Mouse (Mus musculus) spleen, postnatal 36 days (tissue): Measurements from ENCODE around the gene Pabpc5.

Experiments used
- DNase-seq, 2 experiments: peaks; one replicate each; pipeline ENCODE4 v3.0.0; 2022; ENCODE audit warnings: low spot score in 2 of 2, mixed read lengths in 1 of 2

Gene Pabpc5

GRCm38 (mm10) chrX:119927081-119927571 lies at the start of gene Pabpc5:
Gene Pabpc5 (plus strand): TSS chrX:119927196.
- DNase-seq = no peak

- DNase-seq = no peak
Observed at GRCm38 (mm10) chrX:119886957-119887593, 39.9 kb upstream of the Pabpc5 start.

- no peak for DNase-seq
Observed at GRCm38 (mm10) chrX:119888326-119888920, 38.6 kb upstream of the Pabpc5 start.

GRCm38 (mm10) chrX:119927852-119928251 lies 856 bp downstream of the Pabpc5 start:
- no peak for DNase-seq
